Mouse (Mus musculus) spleen, adult 2 months (tissue): ENCODE data around the gene Fam163a. TPM values are rescaled to one million over a fixed set of nuclear protein-coding genes. Genes with fewer than 3 reads are reported as not detected.

Source experiments
- DNase-seq, 2 experiments: peaks; one replicate each; pipeline versions ENCODE4 v3.0.0 to v3.0.0-alpha.2; 2012 to 2021; ENCODE audit warnings: low spot score in 2 of 2, low read depth in 1 of 2
- H3K27ac ChIP-seq: fragments of 200-500 bp; 2 replicates; pipeline ENCODE4 v1.5.1; 2012; ENCODE audit warnings: low read length, inconsistent platforms; ENCODE audit not compliant: insufficient read depth
- H3K27me3 ChIP-seq: fragments of 200-500 bp; 2 replicates; pipeline ENCODE4 v1.6.1; 2012; ENCODE audit warnings: mild to moderate bottlenecking, moderate library complexity, low read length, inconsistent platforms; ENCODE audit not compliant: control insufficient read depth, insufficient read depth
- H3K36me3 ChIP-seq: fragments of 200-500 bp; 2 replicates; pipeline ENCODE4 v1.6.1; 2012; ENCODE audit warnings: mild to moderate bottlenecking, low read length, inconsistent platforms; ENCODE audit not compliant: control insufficient read depth, insufficient read depth
- H3K4me1 ChIP-seq: fragments of 200-500 bp; 2 replicates; pipeline ENCODE4 v1.6.1; 2011; ENCODE audit warnings: inconsistent platforms; ENCODE audit not compliant: control insufficient read depth, insufficient read depth, insufficient read length
- H3K4me3 ChIP-seq: fragments of 200-500 bp; 2 replicates; pipeline ENCODE4 v1.5.1; 2011; ENCODE audit warnings: mild to moderate bottlenecking, inconsistent platforms; ENCODE audit not compliant: insufficient read depth, insufficient read length; ENCODE audit errors: extremely low read depth
- CTCF ChIP-seq: fragments of 200-500 bp; IDR thresholded peaks from 2 replicates; pipeline ENCODE4 v1.5.1; 2011; ENCODE audit warnings: mild to moderate bottlenecking, inconsistent platforms; ENCODE audit not compliant: insufficient read depth, insufficient read length, insufficient replicate concordance; ENCODE audit errors: extremely low read depth
- POLR2A ChIP-seq: fragments of 200-500 bp; IDR thresholded peaks from 2 replicates; pipeline ENCODE4 v1.6.1; 2011; ENCODE audit warnings: low read depth, low read length, inconsistent platforms
- WGBS: fragments of 180-500 bp; shearing (Covaris S2); methylation state at CpG from one replicate; pipeline ENCODE4 v1.1.7; 2018; 5-methylcytosine and 5-hydroxymethylcytosine counted together
- polyA plus RNA-seq: library from polyadenylated mRNA; depleted of rRNA; stranded (reverse); fragments of >200 nt; gene quantifications from 2 replicates; pipeline ENCODE4 v1.2.3, GENCODE M21; 2012

The Fam163a gene
- polyA plus RNA-seq, 1 experiment: not detected

DNA sequence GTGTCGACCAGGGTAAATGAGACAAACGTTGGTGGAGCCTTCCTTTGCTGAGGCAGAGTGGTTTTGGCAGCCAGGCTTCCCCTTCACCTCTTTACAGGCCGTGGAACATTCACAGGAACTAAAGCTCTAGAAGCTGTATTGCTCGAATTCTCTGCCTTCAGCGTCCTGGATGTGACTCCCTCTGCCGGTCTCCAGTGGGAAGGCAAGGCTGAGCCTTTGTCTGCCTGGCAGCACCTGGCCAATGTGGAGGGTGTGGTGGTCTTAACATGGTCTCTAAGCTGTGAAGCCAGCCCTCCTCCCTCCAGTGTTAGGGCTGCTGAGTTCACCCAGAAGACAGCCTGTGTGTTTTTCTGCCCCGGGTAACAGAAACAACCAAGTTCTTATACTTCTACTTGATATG lies 24.6 kb upstream of the Fam163a start:
- peak in 1 of 2 experiments; percentile 15 for DNase-seq
- no peak overlapping the region for H3K4me3 ChIP-seq

GRCm38 (mm10) chr1:156228728-156229127 lies 23.9 kb upstream of the Fam163a start:
- no peak for DNase-seq
- Histone ChIP-seq H3K4me1 (no peaks in the 10 kb centered on the region), H3K4me3 (no peak overlapping the region), H3K27ac (no peak overlapping the region), H3K27me3 (no peaks in the 10 kb centered on the region), H3K36me3 (no peaks in the 10 kb centered on the region)
- WGBS: 92% methylated on average over 4 of the region's 4 CpGs
- TF ChIP-seq POLR2A (no peak), CTCF (no peak)

More for the DNA sequence above, 24.6 kb upstream of the Fam163a start:
- no peaks in the 10 kb centered on the region for H3K36me3 ChIP-seq
- TF ChIP-seq CTCF (peak; percentile 34; the same call in 1 of the 2 replicates), POLR2A (no peak)
- 14% methylated on average over 7 of the region's 7 CpGs for WGBS
- no peak overlapping the region for H3K27ac ChIP-seq
- H3K27me3 ChIP-seq: no peaks in the 10 kb centered on the region
- no peaks in the 10 kb centered on the region for H3K4me1 ChIP-seq

- no peak overlapping the region for H3K4me3 ChIP-seq
- H3K4me1 ChIP-seq: no peaks in the 10 kb centered on the region
- no peak overlapping the region for H3K27ac ChIP-seq
- WGBS: 69% methylated on average over 5 of the region's 5 CpGs
- no peak for DNase-seq
- H3K36me3 ChIP-seq: no peaks in the 10 kb centered on the region
- no peaks in the 10 kb centered on the region for H3K27me3 ChIP-seq
- TF ChIP-seq POLR2A: no peak
- TF ChIP-seq CTCF: no peak
Observed at GRCm38 (mm10) chr1:156226903-156227302, 22.1 kb upstream of the Fam163a start.

GRCm38 (mm10) chr1:156222205-156223000 lies 17.6 kb upstream of the Fam163a start:
- 80% methylated on average over 13 of the region's 13 CpGs for WGBS
- no peak overlapping the region for H3K27ac ChIP-seq
- no peaks in the 10 kb centered on the region for H3K36me3 ChIP-seq
- H3K4me1 ChIP-seq: no peaks in the 10 kb centered on the region
- H3K27me3 ChIP-seq: no peaks in the 10 kb centered on the region
- TF ChIP-seq CTCF (no peak), POLR2A (no peak)
- H3K4me3 ChIP-seq: no peak overlapping the region
- DNase-seq: no peak

DNA sequence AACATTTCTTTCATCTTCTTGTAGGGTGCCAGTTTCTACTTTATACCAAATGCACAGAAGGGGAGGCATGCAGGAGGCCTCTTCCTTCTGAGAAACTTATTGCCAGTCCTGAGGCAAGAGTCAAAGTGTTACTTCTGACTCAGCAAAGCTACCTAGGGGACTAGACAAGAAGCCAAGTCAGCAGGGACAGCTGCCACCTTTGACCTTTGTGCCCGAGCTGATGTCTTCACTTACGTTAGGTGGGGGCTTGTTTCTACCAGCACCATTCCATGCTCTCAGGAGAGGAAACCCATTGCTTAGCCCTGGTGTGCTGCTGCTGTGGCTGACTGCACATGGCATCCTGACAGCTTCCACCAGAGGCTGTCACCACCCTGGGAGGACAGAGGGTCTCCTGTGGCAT lies 16.5 kb upstream of the Fam163a start:
- TF ChIP-seq POLR2A (no peak), CTCF (no peak)
- Histone ChIP-seq H3K4me1 (no peaks in the 10 kb centered on the region), H3K27me3 (no peaks in the 10 kb centered on the region), H3K36me3 (no peaks in the 10 kb centered on the region), H3K27ac (no peak overlapping the region), H3K4me3 (no peak overlapping the region)
- DNase-seq: no peak
- 88% methylated on average over 2 of the region's 2 CpGs for WGBS

DNA sequence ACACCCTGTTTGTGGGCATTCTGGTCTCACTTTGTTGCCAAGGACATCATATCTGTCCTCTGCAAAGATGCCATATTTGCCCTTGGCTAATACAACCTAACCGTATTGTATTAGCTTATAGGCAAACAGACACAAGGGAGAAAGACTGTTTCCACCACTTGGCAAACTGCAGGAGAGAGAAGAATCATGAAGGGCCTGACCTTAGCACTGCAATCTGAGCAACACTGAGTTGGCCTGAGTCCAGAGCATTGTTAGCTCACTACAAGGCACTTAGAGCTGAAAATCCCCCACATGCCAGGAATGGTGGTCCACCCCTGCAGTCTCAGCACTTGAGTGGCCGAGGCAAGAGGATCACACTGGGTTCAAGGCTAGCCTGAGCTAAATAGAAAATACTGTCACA lies 13.7 kb upstream of the Fam163a start:
- no peaks in the 10 kb centered on the region for H3K4me1 ChIP-seq
- no peak for DNase-seq
- TF ChIP-seq CTCF (no peak), POLR2A (no peak)
- WGBS: 89% methylated on average over 2 of the region's 2 CpGs
- no peak overlapping the region for H3K4me3 ChIP-seq
- H3K27me3 ChIP-seq: no peaks in the 10 kb centered on the region
- no peak overlapping the region for H3K27ac ChIP-seq
- no peaks in the 10 kb centered on the region for H3K36me3 ChIP-seq

- H3K27ac ChIP-seq: no peak overlapping the region
- no peak overlapping the region for H3K4me3 ChIP-seq
- TF ChIP-seq POLR2A (no peak), CTCF (no peak)
- H3K36me3 ChIP-seq: no peaks in the 10 kb centered on the region
- H3K27me3 ChIP-seq: no peaks in the 10 kb centered on the region
- no peaks in the 10 kb centered on the region for H3K4me1 ChIP-seq
- 86% methylated on average over 8 of the region's 8 CpGs for WGBS
- no peak for DNase-seq
Observed at GRCm38 (mm10) chr1:156217941-156218340, 13.1 kb upstream of the Fam163a start.
